Mouse (Mus musculus): ENCODE results near the gene Resf1. TPM values are rescaled to one million over a fixed set of nuclear protein-coding genes. Genes with fewer than 3 reads are reported as not detected.
"Not testable (repeated sequence)": the region's sequence is repeated elsewhere in the genome, so short reads cannot be mapped to it uniquely, and the experiment has no call there.

Gene Resf1
- 10 to 100 TPM; 12.1 to 21.7 TPM for total RNA-seq (2021)
- long read RNA-seq, experiment 1, partial matches to known transcripts = 2 of 9 reads
- long read RNA-seq, experiment 1, other reads (novel, unspliced or antisense) = 7 of 9 reads
- long read RNA-seq, experiment 2, partial matches to known transcripts = 0 of 2 reads
- long read RNA-seq, experiment 2, other reads (novel, unspliced or antisense) = 2 of 2 reads

DNA sequence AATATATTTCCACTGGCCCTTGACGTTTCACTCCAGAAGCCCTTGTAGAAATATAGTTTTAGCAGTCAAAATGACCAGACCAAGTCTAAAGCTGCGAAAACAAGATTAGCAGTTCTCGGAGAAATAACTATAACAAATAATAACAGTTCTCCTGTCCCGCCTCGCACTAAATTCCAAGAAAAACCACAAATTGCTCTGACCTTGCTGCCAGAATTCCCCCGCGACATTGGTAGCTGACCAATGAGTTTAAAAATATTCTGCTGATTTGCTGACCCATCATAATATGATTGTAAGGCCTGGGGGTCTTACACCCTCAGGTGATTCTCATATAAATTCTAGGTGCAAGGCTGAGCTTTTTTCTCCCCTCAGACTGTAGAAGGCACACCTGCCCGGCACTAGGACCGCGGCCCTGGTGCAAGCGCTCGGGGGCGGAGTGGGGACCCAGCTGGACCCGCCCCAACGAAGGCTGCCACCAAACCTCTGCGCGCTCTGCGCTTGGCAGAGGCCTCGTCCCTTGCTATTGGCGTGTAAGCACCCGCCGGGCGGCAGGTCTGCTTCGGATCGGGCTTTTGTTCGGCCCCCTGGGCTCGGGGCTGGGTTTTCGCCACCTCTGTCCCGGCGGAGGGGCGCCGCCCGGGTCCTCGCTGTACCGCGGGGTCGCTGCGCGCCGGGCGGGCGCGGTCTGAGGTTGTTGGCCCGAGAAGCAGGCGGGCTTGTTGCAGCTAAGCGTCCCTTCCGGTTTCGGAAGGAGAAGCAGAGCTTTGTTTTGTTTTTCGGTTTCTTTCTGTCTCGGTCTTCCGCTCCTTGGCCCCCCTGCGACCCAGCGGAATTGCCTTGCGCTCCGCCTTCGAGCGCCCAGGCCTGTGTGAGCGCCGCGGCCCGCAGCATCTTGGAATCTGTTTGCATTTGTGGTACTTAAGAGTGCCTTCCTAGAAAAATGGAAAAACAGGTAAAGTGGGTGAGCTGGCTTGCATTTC, at the start of gene Resf1:
Resf1 (plus strand) TSS at position 459 of the 977 bp plus-strand sequence.
- DNase-seq = peak; percentile 91

DNA sequence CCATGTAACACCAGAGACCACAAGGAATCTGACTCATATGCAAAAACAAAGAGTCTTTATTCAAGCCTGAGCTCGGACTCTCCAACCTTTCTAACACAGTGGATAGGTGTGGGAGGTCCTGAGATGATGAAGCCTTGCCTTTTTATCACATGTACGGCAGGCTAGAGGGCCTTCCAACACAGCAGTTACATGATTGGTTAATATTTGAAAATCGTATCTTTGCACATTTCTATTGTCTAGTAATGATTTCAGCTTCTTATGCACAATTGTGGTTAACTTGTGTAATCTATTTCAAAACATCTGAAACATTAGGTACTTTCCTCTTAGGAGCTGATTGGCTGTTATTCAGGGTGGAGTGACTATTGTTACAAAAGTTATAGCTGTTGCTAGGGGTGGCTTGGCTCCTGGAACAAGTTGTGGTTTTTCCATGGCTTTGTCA, 48.4 kb upstream of the Resf1 start:
- DNase-seq = no peak

DNA sequence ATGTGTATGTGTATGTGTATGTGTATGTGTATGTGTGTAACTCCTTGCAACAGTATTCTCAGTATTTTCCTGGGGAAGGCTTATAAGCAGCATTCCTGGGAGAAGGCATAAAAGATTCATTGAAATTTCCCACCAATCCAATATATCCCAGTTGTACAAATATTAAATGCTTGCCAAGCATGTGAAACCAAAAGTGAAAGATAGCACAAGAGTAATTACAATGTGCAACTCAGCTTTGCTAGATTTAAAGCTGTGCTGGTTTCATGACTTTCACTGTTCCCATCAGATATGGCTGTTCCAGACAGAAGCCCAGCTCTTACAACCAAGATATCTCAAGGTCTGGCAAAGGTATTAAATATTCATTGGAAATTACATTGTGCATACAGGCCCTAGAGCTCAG, 41.3 kb upstream of the Resf1 start:
- DNase-seq = no peak

DNA sequence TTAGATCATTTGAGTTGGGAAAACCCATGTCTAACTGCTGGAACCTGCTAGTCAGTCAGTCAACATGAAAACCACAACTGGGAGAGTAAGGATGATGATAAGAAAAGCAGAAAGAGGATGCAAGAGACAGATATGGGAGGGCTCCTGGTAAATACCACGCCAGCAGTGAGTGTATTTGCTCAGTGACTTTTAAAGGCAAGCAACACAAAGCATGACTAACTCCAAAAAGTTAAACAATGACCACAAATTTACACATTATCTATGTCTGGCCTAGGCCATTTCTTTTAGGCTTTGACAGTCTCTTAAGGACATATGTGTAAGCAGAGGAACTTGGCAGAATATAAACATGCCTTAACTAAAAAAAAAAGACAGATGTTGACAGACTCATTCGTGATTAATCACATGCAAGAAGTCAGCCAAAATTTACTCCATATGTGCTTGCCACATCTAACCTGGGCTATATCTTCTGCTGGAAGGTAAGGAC, 30.9 kb upstream of the Resf1 start:
- DNase-seq = no peak

DNA sequence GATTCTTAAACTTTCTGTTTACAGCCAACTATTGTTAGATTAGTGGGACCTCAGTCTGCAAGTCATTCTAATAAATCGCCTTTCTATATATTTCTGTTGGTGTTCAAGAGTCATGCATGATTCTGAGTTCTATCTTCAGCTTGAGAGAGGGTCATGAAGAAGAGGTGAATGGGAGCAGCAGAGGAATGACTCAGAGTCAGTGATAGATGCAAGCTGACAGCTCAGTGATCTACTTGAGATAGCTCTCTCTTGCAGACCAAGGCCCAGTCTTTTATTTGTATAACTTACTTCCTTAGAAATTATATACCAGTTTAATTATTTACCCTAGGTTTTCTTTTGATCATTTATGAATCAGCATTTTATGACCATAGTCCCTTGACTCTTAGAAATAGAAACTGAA, 30.3 kb upstream of the Resf1 start:
- no peak for DNase-seq

DNA sequence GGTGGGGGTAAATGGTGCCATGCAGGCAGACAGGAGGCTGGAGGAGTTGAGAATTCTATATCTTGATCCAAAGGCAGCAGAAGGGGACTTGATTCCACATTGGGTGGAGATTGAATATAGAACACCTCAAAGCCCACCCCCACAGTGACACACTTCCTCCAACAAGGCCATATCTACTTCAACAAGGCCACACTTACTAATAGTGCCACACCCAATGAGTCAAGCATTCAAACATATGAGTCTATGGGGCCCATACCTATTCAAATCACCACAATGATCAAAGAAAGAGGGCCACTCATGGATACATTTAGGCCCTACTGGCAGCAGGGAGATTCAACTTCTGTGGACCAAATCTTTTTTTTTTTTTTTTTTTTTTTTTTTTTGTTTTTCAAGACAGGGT, 28.7 kb upstream of the Resf1 start:
- no peak for DNase-seq

DNA sequence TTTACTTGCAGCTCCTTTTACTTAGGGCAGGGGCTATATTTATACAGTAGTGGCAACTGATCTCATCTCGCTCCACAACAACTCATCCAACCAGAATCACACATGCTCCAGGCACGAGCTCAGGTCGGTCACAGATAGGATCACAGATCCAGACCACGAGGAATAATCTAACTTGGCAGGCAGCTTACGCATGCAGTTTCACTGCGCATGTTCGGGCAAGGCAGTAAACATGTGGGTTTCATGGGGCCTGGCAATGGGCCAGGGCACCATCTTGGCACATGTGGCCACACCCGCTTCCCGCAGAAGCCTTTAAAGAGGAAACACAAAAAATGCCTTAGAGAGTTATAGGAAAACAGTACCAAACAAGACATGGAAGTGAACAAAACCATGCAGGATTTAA, 21.0 kb upstream of the Resf1 start:
- not testable (repeated sequence) for DNase-seq

DNA sequence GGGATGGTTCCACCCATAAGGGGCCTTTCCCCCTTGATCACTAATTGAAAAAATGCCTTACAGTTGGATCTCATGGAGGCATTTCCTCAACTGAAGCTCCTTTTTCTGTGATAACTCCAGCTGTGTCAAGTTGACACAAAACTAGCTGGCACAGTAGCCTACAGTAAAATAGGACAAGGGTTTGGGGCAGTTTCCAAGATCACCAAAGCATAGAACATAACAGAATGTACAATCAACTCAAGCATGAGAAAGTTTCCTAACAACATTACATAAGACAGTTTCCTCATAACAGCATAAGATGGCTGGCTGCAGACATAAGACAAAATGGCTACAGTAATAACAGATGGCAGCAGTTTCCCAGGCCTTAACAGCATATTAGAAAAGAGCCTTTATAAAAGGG, 6.0 kb upstream of the Resf1 start:
- DNase-seq = not testable (repeated sequence)

DNA sequence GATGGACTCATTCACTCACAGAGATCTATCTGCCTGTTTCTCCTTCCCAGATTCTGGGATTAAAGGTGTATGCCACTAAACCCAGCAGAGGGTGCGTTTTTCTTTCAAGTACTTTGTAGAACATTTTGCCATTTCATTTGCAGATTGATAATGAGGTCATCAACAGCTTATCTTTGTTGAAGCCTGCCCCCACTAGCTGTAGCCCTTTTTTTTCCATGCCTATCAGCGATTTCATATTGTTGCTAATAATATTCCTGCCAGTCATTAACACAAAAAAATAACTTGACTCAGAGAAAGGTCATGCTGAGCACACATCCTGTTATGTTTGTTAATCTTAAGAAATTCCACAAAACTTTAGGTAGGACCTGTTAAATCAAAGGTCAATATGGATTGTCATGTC, 2.1 kb upstream of the Resf1 start:
- no peak for DNase-seq

DNA sequence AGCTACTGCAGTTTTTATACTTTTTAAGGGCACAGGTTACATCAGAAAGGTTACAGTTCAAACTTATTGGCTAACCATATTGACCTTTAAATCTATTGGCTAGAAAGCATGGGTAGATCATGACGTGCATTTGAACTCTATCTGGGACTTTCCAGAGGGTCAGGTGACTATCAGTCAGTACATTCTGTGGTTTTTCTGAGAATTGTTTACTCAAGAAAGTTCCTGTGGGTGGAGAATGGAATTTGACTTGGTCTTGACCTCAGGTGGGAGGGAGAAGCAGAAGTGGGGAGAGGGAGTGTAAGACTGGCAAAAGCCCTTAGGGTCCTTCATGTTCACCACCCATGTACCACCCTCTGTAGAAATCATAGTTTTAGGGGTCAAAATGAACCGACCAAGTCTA, 1.4 kb upstream of the Resf1 start:
- DNase-seq = no peak

DNA sequence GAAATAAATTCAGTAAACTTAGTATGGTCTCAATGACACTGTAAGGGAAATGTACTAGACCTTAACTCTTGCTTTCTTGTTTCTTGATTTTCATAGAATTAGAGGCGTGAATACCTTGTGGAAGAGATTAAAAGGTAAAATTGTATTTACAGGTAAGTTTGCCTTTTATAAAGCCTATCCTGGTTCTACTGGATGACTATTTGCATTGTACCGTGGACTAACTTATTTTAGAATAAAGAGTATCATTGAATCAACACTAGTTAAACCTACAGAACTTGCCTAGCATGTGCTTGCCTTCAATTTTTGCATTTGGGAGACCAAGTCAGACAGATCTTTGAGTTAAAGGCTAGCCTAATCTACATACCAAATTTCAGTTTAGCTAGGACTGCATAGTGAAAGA, 1.0 kb downstream of the Resf1 start:
- DNase-seq = no peak

DNA sequence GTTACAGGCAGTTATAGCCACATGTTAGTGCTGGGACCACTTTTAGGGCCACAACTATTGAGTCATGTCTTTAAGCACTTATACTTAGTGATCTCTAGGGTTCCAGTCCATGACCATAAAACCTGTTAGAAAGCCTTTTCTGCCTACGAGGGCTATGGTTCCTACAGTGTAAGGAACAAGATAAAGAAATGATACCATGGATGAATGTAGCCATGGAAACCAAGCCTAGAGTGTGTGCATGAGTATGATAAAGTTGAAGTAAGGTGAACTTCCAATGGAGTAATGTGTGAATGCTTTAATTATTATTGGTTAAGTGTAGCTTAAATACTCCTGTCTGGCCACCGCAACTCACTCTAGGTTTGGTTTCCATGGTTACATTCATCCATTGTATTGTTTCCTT, 1.8 kb downstream of the Resf1 start:
- DNase-seq = no peak

DNA sequence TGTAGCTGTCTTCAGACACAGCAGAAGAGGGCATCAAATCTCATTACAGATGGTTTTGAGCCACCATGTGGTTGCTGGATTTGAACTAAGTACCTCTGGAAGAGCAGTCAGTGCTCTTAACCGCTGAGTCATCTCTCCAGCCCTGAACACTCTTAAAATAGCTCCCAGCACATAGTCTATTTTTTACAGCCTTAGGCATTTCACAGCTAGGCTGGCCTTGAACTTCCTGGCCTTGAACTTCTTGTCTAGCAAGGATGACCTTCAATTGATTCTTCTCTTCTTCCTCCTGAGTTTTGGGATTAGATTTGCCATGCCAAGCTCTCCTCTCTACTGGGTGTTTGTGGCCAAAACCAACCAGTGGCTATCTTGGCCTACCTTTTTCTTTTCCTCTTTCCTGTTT, 2.6 kb downstream of the Resf1 start:
- DNase-seq = no peak

DNA sequence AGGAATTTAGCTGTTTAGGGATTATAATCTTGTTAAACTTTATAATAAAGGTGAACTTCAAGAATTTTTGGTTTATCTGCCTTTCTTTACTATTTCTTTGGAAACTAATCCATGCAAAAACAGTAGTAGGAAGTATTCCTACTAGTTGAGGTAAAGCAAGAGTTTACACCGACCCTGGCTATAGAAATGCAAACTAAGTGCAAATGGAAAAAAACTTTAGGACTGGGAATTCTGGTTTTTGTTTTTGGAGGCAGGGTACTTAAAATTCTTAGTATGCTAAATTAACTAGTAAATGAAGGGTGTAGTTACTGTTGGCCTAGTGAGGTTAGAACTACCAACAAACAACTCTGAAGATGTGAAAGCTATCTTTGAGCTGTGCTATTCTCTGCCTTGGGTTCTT, 3.0 kb downstream of the Resf1 start:
- DNase-seq = no peak

DNA sequence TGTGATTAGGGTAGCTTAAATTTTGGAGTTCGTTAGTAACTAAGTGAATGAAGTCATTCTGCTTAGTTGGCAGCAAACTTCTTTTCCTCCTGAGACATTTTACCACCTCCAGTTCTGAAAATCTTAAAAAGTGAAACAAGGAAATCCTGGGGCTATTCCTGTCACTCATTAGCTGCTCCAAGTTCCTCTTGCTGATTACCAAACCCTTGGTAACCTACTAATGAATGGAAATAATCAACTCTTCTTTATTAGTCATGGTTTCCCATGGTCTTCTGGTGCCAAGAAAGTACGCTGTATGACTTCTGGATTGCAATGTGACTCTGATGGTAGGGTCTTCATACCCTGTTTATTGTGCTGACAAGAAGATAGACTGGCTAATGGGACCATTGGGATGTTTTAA, 5.7 kb downstream of the Resf1 start:
- DNase-seq = no peak

DNA sequence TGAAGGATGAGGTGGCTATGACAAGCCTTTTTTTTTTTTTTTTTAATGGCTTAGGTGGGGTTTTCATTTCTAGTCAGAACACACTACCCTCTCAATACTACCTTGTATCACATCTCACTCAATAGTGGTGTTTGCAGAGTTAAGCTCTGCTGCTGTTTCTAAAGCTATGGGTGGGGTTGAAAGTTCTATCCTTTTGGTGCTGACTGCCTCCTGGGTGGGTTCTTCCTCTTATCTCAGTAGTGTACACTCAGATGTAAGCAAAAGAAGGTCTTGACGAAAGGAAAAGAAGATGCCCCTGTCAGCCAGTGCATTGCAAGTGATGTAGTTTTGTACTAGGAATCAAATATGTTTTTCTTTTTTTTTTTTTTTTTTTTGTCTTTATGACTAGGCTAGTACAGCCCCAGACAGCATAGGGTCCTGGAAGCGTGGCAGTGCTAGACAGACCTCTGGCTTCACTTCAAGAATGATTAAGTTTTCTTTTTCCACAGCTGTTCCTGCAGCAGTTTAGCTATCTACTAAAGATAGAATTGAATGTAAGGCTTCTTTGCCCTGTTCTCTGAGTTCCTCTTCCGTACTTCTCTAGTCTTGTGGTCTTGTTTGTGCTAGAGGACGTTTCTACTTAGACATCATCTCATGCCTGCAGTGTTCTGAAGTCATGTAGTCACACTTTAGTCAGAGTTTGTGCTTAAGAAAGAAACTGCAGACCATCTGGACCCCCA, 14.5 kb downstream of the Resf1 start:
- DNase-seq = no peak

DNA sequence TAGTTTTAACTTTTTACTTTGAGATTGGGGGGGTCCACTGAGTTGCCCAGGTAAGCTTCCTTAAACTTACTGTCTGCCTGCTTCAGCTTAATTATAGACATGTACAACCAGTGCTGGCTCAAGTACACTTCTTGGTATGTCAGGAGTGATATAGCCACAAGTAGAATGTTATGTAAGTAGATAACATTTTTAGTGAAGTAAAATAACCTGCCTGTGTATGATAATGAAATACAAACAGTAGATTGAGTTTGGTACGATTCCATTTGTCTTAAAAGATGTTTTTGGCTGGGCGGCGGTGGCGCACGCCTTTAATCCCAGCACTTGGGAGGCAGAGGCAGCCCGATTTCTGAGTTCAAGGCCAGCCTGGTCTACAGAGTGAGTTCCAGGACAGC, 15.0 kb downstream of the Resf1 start:
- DNase-seq = no peak

DNA sequence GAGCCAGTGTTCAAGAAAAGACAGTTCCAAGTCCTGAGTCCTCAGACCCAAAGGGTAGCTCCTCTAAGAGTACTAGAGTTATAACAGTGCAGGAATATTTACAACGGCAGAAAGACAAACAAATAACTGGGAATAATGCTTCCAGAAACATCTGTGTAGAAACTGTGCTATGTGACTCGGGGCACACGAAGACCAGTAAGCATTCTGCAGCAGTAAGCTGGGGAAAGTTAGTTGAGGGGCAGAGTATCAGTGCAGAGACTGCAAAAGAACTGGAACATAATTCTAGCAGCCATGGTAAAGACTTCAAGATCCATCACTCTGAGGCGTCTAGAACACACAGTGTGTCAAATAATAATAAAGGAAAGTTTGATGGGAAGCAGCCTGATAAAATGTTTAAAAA, 19.9 kb downstream of the Resf1 start:
- DNase-seq = no peak

DNA sequence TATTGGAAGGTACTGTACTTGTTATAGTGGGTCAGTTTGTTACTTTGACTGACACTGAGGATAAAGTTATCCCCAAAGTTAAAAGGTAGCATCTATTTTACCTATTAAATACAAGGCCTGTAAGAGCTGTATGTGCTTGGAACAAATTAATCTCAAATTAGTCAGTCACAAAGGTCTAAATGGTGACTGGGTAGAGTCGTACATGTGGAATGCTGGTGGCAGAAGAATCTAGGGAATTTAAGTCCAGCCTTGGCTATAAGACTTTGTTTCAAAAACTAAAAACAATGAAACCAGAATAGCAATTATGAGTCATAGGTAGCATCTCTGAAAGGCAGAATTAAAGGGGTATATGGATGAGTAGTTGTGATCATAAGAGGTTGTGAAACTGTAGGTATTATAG, 21.1 kb downstream of the Resf1 start:
- no peak for DNase-seq

DNA sequence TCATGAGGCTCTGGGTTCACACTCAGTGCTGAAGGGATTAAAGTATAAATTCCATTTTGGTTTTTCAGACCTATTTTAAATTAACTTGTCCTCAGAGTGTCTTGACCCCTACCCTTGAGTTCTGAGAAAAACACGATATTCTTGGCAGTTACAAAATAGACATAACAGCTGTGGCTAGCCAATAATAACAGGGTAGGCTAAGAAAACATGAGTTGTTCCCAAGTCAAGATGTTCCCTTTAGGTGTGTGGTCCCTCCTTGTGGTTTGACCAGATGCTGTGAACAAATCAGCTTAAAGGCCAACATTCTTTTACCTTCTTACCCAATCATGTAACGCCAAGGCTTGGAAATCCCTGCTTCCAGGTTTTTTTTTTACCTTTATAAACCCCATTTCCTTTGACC, 23.8 kb downstream of the Resf1 start:
- no peak for DNase-seq

DNA sequence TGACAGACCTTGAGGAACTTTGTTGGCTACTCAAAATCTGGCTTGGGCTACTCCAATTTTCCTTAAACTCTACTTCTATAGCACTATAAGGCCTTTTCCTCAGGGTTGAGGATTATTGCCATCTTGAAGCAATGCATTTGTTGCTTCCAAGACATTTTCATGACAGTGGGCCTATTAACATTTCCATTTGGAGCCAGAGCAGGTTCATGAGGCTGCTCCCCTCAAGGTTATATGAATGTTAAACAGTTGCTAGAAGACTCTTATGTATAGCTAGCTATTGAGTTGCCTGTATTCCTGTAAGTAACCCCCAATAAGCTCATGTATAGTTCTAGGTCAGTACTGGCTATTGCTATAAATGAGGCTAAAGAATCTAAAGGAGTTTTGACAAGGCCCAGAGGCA, 28.8 kb downstream of the Resf1 start:
- DNase-seq = no peak

DNA sequence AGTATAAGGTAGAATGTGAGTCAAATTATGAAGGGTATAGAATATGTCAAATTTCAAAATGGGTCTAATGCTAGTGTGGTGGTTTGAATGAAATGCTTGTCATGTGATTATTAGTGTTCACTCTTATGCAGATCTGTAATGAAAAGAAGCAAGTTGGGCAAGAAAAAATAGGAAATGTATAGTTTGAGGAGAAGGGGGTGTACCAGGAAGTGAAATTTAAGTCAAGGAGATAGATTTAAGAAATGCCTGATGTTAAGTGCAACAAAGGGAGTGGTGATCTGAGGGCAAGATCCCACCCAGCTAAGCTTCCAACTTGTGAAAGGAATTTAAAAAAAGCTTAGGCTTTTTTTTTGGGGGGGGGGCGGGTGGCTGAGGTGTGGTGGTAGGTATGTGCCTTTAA, 29.4 kb downstream of the Resf1 start:
- DNase-seq = no peak

DNA sequence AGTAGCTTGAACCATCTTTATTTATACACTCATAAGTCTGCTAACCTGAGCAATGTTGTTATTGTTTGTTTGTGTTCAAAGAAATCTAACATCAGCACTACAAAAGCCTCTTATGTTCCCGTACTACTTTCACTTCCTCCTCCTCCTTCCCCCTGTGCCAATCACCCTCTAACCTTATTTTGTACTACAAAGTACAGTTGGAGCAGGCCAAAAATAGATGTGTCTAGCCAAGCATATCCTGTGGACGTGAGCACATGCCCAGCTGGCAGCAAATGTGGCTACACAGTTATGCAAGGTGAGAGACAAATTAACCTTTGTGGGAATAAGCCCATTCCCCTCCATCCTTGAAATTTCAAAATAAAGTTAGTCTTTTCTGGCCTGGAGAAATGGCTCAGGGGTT, 34.6 kb downstream of the Resf1 start:
- no peak for DNase-seq
